Mouse (Mus musculus) left cerebral cortex, postnatal 10 days (tissue): ENCODE measurements at regions not wholly inside any gene's neighbourhood (a gene's known extent, or its start where the extent isn't known, plus 50 kb on each side); places are given as distances from the start of the nearest gene placed in this dataset.

Experiments used
- DNase-seq, 2 experiments: peaks; one replicate each; pipeline ENCODE4 v3.0.0; 2021 to 2022; ENCODE audit warnings: low spot score in 2 of 2, mixed read lengths in 1 of 2; ENCODE audit errors: extremely low spot score in 1 of 2
- intact Hi-C: fragments of 180-260 bp; cut with DNase I; formaldehyde crosslinking; loops from one replicate; pipeline ENCODE4 v1.15.1; 2025

GRCm38 (mm10) chr1:105206216-105206615, 150.3 kb downstream of the Rnf152 start:
- DNase-seq: no peak
- intact Hi-C loops: no loop called here

GRCm38 (mm10) chr1:105199305-105199704, 157.2 kb downstream of the Rnf152 start:
- intact Hi-C loops: no loop called here
- peak in 1 of 2 experiments; percentile 32 for DNase-seq

GRCm38 (mm10) chr1:105191126-105191525, 165.4 kb downstream of the Rnf152 start:
- intact Hi-C loops: no loop called here
- no peak for DNase-seq

- intact Hi-C loops: no loop called here
- DNase-seq: no peak
Observed at GRCm38 (mm10) chr1:105188920-105189266, 167.6 kb downstream of the Rnf152 start.

GRCm38 (mm10) chr1:105188210-105188919, 168.1 kb downstream of the Rnf152 start:
- no peak for DNase-seq
- intact Hi-C loops: no loop called here

GRCm38 (mm10) chr1:105184470-105184869, 172.0 kb downstream of the Rnf152 start:
- no peak for DNase-seq
- intact Hi-C loops: no loop called here

GRCm38 (mm10) chr1:105179371-105179823, 177.1 kb downstream of the Rnf152 start:
- intact Hi-C loops: no loop called here

GRCm38 (mm10) chr1:105178773-105179172, 177.7 kb downstream of the Rnf152 start:
- intact Hi-C loops: no loop called here

More at GRCm38 (mm10) chr1:105179371-105179823, 177.1 kb downstream of the Rnf152 start:
- DNase-seq: peak in 1 of 2 experiments; percentile 75

GRCm38 (mm10) chr1:105177938-105178337, 178.6 kb downstream of the Rnf152 start:
- intact Hi-C loops: no loop called here
- no peak for DNase-seq

More at GRCm38 (mm10) chr1:105178773-105179172, 177.7 kb downstream of the Rnf152 start:
- no peak for DNase-seq

GRCm38 (mm10) chr1:105177015-105177762, 179.3 kb downstream of the Rnf152 start:
- intact Hi-C loops: no loop called here
- DNase-seq: no peak

- intact Hi-C loops: no loop called here
- DNase-seq: no peak
Observed at GRCm38 (mm10) chr1:105170979-105171378, 185.5 kb downstream of the Rnf152 start.

GRCm38 (mm10) chr1:105170114-105170506, 186.4 kb downstream of the Rnf152 start:
- intact Hi-C loops: no loop called here
- DNase-seq: no peak

GRCm38 (mm10) chr1:105169455-105170113, 186.9 kb downstream of the Rnf152 start:
- no peak for DNase-seq
- intact Hi-C loops: no loop called here

- DNase-seq: no peak
- intact Hi-C loops: no loop called here
Observed at GRCm38 (mm10) chr1:105168808-105169207, 187.7 kb downstream of the Rnf152 start.

- DNase-seq: no peak
- intact Hi-C loops: no loop called here
Observed at GRCm38 (mm10) chr1:105157459-105158124, 198.9 kb downstream of the Rnf152 start.

- intact Hi-C loops: no loop called here
- no peak for DNase-seq
Observed at GRCm38 (mm10) chr1:105152175-105152828, 204.2 kb downstream of the Rnf152 start.

GRCm38 (mm10) chr1:105151466-105151846, 205.1 kb downstream of the Rnf152 start:
- DNase-seq: no peak
- intact Hi-C loops: no loop called here

- no peak for DNase-seq
- intact Hi-C loops: no loop called here
Observed at GRCm38 (mm10) chr1:105150624-105151465, 205.7 kb downstream of the Rnf152 start.
